Mouse (Mus musculus) stomach, postnatal 0 days (tissue): ENCODE data around the gene Edem2. TPM values are rescaled to one million over a fixed set of nuclear protein-coding genes. Genes with fewer than 3 reads are reported as not detected.

ENCODE experiments used
- ATAC-seq: fragments of 200-750 bp; cut with Nextera tagmentation; 2 replicates; pipeline ENCODE4 v1.8.0; 2017; ENCODE audit not compliant: low FRiP score, low TSS enrichment
- DNase-seq: peaks from one replicate; pipeline ENCODE4 v3.0.0-alpha.2; 2016; ENCODE audit warnings: low spot score
- H3K27ac ChIP-seq: fragments of 300-500 bp; sonication (generic); replicated peaks from 2 replicates; pipeline ENCODE4 v1.5.1; 2014; ENCODE audit warnings: mild to moderate bottlenecking, control low read depth
- H3K27me3 ChIP-seq: fragments of 300-500 bp; sonication (generic); 2 replicates; pipeline ENCODE4 v1.6.1; 2014; ENCODE audit warnings: low read length; ENCODE audit not compliant: control insufficient read depth, insufficient read depth
- H3K36me3 ChIP-seq: fragments of 300-500 bp; sonication (generic); 2 replicates; pipeline ENCODE4 v1.6.1; 2014; ENCODE audit warnings: low read length, mixed read lengths; ENCODE audit not compliant: control insufficient read depth, insufficient read depth
- H3K4me1 ChIP-seq: fragments of 300-500 bp; sonication (generic); replicated peaks from 2 replicates; pipeline ENCODE4 v1.6.1; 2014; ENCODE audit warnings: antibody characterized with exemption; ENCODE audit not compliant: control insufficient read depth, insufficient read depth
- H3K4me2 ChIP-seq: fragments of 300-500 bp; sonication (generic); replicated peaks from 2 replicates; pipeline ENCODE4 v1.6.1; 2014; ENCODE audit warnings: low read depth, mild to moderate bottlenecking, control low read depth, moderate library complexity
- H3K4me3 ChIP-seq: fragments of 300-500 bp; sonication (generic); 2 replicates; pipeline ENCODE4 v1.5.1; 2014; ENCODE audit warnings: low read depth, low read length, control low read depth
- H3K9ac ChIP-seq: fragments of 300-500 bp; sonication (generic); 2 replicates; pipeline ENCODE4 v1.6.1; 2014; ENCODE audit warnings: mild to moderate bottlenecking, low read length, control low read depth, mixed read lengths
- H3K9me3 ChIP-seq: fragments of 300-500 bp; sonication (generic); 2 replicates; pipeline ENCODE4 v1.6.1; 2016; ENCODE audit warnings: low read length; ENCODE audit not compliant: control insufficient read depth
- CTCF ChIP-seq: IDR thresholded peaks from 2 replicates; pipeline ENCODE4 v1.5.1; 2016; ENCODE audit warnings: antibody characterized with exemption, low read depth, mild to moderate bottlenecking, moderate library complexity
- EP300 ChIP-seq: optimal IDR thresholded peaks from 2 replicates; pipeline ENCODE3; 2016; ENCODE audit warnings: antibody characterized with exemption
- WGBS: fragments of 180-500 bp; shearing (Covaris S2); extraction: QIAGEN DNeasy Blood & Tissue Kit; methylation state at CpG from one replicate; pipeline ENCODE4 v1.1.7; 2014; 5-methylcytosine and 5-hydroxymethylcytosine counted together
- polyA plus RNA-seq: library from polyadenylated mRNA; unstranded; fragments of >200 nt; fragmentation: Nextera tagmentation; extraction: Ambion mirVana; gene quantifications from 2 replicates; pipeline ENCODE4 v1.2.1, GENCODE M21; 2015

Gene Edem2
- polyA plus RNA-seq, 1 experiment from 2014 or later = 64.9 TPM

- H3K9ac ChIP-seq = peak within 1 kb of the TSS; percentile 38; the same call in 1 of the 2 replicates
These were observed 45.8 kb upstream of the Edem2 start, which contains the start of gene Mmp24 for GRCm38 (mm10) chr2:155774927-155775684. Gene Mmp24, plus strand, starts transcription at chr2:155775342.

GRCm38 (mm10) chr2:155774261-155774926, 45.1 kb upstream of the Edem2 start:
- ATAC-seq = no peak
- peak overlapping the region; percentile 34 for H3K4me3 ChIP-seq
- no peak overlapping the region for H3K9ac ChIP-seq
- H3K4me2 ChIP-seq = no peak overlapping the region
- 45% methylated on average over 11 of the region's 11 CpGs for WGBS
- H3K4me1 ChIP-seq = no peaks in the 10 kb centered on the region
- no peak for DNase-seq
- peaks cover 5% of the 10 kb centered on the region; the same call in 1 of the 2 replicates for H3K27me3 ChIP-seq
- TF ChIP-seq CTCF = no peak
- TF ChIP-seq EP300 = no peak
- H3K27ac ChIP-seq = no peak overlapping the region
- no peaks in the 10 kb centered on the region for H3K36me3 ChIP-seq
- H3K9me3 ChIP-seq = no peaks in the 10 kb centered on the region

More at GRCm38 (mm10) chr2:155774927-155775684, 45.8 kb upstream of the Edem2 start, which contains the start of gene Mmp24:
- H3K27ac ChIP-seq = no peak within 1 kb of the TSS
- H3K4me1 ChIP-seq = no peaks in the 10 kb centered on the region
- ATAC-seq (no peak; the same call in 1 of the 2 replicates), DNase-seq (no peak)
- H3K9me3 ChIP-seq = no peaks in the 10 kb centered on the region
- peak within 1 kb of the TSS; percentile 75 for H3K4me2 ChIP-seq
- 3% methylated on average over 25 of the region's 100 CpGs for WGBS
- TF ChIP-seq CTCF (no peak), EP300 (no peak)
- peaks cover 5% of the 10 kb centered on the region; the same call in 1 of the 2 replicates for H3K27me3 ChIP-seq
- H3K36me3 ChIP-seq = no peaks in the 10 kb centered on the region
- H3K4me3 ChIP-seq = peak within 1 kb of the TSS; percentile 36

- peaks cover 5% of the 10 kb centered on the region; the same call in 1 of the 2 replicates for H3K27me3 ChIP-seq
- WGBS = 65% methylated on average over 4 of the region's 4 CpGs
- no peaks in the 10 kb centered on the region for H3K36me3 ChIP-seq
- H3K27ac ChIP-seq = no peak overlapping the region
- H3K4me1 ChIP-seq = no peaks in the 10 kb centered on the region
- no peak overlapping the region for H3K9ac ChIP-seq
- no peak overlapping the region for H3K4me2 ChIP-seq
- no peak overlapping the region for H3K4me3 ChIP-seq
- DNase-seq (no peak), ATAC-seq (no peak)
- H3K9me3 ChIP-seq = no peaks in the 10 kb centered on the region
- TF ChIP-seq EP300 (no peak), CTCF (no peak)
These were observed 44.4 kb upstream of the Edem2 start for GRCm38 (mm10) chr2:155773664-155774063.

GRCm38 (mm10) chr2:155764679-155765418, 35.6 kb upstream of the Edem2 start:
- Histone ChIP-seq H3K4me1 (no peaks in the 10 kb centered on the region), H3K9ac (no peak overlapping the region), H3K27me3 (no peaks in the 10 kb centered on the region), H3K9me3 (no peaks in the 10 kb centered on the region), H3K4me2 (no peak overlapping the region), H3K36me3 (no peaks in the 10 kb centered on the region), H3K4me3 (no peak overlapping the region), H3K27ac (no peak overlapping the region)
- peak; percentile 60 for ATAC-seq
- DNase-seq = peak; percentile 65
- 50% methylated on average over 13 of the region's 13 CpGs for WGBS
- TF ChIP-seq EP300 = no peak
- TF ChIP-seq CTCF = peak; percentile 88

GRCm38 (mm10) chr2:155756855-155757566, 27.7 kb upstream of the Edem2 start:
- Histone ChIP-seq H3K4me2 (no peak overlapping the region), H3K9me3 (no peaks in the 10 kb centered on the region), H3K4me3 (no peak overlapping the region), H3K4me1 (no peaks in the 10 kb centered on the region), H3K27ac (no peak overlapping the region), H3K36me3 (no peaks in the 10 kb centered on the region), H3K9ac (no peak overlapping the region), H3K27me3 (no peaks in the 10 kb centered on the region)
- ATAC-seq (0 out of 2 replicates have a peak, but pooled peaks have one; percentile 59), DNase-seq (peak; percentile 53)
- TF ChIP-seq EP300 (no peak), CTCF (peak; percentile 65)
- 60% methylated on average over 14 of the region's 14 CpGs for WGBS
